Mouse (Mus musculus): Measurements from ENCODE around the gene Acsf2.

Acsf2 gene

DNA sequence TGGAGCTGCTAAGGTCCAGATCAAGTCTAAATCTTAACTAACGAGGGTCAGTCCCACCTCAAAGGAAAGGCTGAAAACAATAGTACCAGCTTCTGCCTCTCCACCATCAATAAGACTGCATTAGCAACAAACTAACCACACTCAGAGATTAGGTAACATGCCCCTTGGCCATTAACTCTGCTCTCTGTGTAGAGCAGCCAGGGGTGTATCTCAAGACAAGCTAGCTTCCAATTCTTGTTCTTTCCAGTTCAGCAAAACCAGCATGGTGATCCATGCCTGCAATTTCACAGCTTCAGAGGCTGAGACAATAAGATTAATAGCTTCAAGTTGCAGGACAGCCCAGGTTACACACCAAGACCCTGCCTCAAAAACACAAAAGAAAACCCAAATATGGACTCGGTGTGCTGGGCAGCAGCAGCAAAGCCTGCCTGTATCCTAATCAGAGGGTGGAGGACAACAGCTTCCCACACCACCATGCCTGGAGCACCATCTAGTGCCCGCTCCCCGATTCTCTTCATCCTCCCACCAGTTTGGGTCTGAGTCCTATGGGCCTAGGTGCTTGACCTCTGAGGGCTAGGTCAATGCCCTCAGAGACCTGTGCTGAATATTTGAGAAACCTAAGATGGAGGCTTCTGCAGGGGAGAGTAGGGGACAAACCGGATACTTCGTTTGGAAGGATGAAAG, 3.1 kb downstream of the Acsf2 start:
- in situ Hi-C loops (cut with MboI, MseI), result no loop called here

- in situ Hi-C loops (cut with MboI, MseI), result no loop called here
Observed at GRCm38 (mm10) chr11:94597319-94597718, 4.4 kb downstream of the Acsf2 start.

DNA sequence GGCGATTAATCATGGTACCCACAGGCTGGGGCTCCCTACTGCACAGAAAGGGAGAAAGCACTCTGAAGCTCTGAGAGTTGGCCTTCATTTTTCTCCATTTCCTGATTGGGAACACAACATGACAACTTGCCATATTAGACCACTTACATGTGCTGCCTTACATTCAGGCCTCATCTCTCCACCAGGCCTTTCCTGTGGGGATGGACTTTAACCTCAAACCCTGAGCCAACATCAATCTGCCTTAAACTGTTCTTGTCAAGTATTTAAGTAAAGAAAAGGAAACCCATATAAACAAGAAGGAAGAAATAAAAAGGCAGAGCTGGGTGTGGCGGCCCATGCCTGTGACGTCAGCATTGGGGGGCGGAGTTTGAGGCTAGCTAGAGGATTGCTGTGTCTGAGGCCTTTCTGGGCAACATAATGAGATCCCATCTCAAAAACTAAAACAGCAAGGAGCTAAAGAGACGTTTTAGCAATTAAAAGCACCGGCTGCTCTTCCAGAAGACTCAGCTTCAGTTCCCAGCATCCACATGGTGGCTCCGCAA, 5.3 kb downstream of the Acsf2 start:
- in situ Hi-C loops (cut with MboI, MseI), result no loop called here

DNA sequence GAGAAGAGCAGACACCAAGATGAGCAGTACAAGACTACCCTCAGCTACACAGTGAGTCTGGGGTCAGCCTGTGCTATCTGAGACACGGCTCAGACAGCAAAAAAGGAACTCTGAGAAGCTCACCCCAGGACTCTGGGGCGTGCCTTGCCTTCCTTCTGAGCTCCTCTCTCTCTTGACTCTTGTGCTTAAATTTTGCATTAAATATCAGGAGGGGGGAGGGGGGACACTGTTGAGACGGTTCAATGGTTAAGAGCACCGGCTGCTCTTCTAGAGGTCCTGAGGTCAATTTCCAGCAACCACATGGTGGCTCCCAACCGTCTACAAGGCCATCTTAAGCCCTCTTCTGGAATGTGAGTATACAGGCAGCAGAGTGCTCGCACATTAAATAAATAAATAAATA, 14.2 kb downstream of the Acsf2 start:
- in situ Hi-C loops (cut with MboI, MseI), result no loop called here

DNA sequence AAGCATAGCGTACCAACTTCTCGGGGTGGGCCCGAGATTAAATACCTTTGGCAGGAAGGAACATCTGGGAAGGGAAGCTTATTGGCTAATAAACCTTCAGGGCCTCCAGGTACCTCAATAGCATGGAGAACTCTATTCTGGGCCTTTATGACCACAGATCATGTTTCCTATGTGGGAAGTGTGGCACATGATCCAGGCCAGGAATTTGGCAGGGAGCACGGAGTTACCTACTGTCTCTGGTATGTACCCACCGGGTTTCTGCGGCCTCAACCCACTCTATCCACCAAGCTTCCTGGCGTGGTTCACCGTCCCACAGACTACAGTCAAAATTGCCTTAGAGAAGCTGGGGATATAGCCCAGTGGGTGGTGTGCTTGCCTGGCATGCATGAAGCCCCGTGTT, 16.6 kb downstream of the Acsf2 start:
- in situ Hi-C loops (cut with MboI, MseI), result no loop called here

DNA sequence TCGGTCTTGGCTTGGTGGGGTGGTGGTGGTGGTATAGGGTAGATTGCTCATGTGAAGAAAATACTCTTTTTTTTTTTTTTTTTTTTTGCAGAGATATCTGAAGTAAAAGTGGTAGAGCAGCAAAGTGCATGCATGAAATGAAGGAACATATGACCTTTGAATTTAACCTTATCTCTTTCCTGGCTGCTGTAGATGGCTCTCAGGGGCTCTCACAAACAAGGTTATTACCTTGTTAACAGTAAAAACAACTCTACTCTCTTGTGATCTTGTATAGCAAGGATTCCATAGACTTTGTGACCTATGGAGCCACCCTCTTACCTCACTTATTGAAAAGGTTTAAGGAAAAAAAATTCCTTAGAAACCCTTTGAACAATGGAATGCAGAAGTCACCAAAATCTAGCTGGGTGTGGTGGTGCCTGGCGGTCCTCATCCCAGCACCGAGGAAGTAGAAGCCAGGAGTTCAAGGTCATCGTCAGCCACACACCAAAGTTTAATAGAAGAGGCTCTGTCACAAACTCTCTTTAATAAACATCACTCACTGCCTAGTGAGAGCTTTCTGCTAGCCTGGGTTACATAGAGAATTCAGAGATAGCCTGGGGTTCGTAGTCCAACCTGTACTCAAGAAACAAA, 21.4 kb downstream of the Acsf2 start:
- in situ Hi-C loops (cut with MboI, MseI), result no loop called here

DNA sequence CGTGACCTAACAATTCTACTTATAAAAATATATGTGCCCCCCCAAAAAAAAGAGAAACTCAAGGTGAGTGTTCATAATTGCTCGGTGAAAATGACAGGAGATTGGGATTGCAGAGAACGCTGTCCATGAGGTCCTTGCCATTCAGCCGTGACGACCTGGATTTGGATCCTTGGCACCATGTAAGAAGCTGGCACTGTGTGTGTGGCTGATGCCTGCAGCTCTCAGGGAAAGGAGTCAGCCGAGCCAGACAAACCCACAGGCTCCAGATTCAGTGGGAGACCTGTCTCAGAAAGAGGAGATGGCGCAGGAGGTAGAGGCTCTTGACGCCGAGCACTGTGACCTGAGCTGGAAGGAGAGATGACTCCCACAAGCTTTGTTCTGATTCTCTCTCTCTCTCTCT, 25.3 kb downstream of the Acsf2 start:
- in situ Hi-C loops (cut with MboI, MseI), result no loop called here

DNA sequence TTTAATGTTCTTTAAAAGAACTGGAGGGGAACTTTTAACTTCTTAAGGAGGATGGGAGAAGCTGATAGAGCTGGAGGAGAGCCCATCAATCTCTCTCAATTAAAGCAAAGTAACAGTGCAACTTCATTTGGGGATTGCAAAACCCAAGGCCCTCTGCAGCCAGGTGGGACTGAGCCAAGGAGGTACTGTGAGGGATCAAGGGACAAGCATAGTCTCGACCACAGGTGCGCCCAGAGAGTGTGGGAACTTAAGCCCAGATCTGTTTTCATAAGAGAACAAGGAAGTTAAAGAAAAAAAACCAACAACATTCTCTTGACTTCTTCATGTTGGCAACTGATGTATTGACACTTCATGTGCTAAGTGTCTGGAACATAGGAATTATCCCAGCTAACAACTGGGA, 26.6 kb downstream of the Acsf2 start:
- in situ Hi-C loops (cut with MboI, MseI), result no loop called here

DNA sequence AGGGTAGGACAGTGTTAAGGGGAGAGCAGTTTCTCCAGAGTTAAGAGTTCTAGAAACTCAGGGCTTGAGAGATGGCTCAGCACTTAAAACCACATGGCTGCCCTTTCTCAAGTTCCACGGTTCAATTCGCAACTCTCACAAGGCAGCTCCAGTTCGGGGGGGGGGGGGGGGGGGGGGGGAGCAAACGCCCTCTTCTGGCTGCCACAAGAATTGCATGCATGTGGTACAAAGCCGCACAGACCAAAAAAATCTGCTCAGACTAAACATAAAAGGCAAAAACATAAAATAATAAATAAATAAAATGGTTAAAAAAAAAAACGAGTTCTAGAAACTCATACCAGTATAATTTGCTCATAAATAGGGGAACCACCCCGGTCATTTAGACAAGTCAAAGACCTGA, 27.1 kb downstream of the Acsf2 start:
- in situ Hi-C loops (cut with MboI, MseI), result no loop called here

DNA sequence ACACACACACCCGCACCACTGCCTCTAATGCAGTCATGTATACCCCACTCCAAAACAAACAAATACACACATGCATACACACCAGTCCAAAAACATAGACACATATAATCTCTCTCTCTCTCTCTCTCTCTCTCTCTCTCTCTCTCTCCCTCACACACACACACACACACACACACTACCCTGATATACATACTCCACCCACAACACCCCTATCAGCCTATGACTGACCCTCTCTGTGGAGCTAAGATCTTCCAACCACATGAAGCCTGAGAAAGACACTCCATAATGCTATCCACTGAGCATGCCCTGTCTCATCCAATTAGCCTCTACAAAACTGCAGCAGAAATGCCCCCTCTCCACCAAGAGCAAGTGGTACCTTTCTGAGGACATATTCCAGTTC, 29.8 kb downstream of the Acsf2 start:
- in situ Hi-C loops (cut with MboI, MseI), result no loop called here

DNA sequence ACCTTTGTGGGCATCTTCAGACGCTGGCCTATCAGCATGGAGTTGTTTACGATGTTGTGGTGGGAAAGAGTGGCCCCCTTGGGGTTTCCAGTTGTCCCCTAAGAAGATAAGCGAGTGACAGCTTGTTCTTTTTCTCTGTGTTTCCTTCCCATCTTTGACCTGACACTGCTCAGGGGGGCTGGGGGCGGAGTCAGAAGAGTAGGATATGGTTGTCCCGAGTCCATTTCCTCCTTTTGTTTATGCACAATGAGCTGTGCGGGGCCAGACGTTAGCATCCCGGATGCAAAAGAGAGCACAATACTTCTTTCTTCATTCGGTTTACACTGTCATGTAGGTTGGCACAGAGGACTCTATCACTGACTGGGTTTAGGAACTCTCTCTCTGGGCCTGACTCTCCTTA, 31.1 kb downstream of the Acsf2 start:
- in situ Hi-C loops (cut with MboI, MseI), result no loop called here

GRCm38 (mm10) chr11:94567326-94567725, 34.3 kb downstream of the Acsf2 start:
- in situ Hi-C loops (cut with MboI, MseI), result no loop called here

DNA sequence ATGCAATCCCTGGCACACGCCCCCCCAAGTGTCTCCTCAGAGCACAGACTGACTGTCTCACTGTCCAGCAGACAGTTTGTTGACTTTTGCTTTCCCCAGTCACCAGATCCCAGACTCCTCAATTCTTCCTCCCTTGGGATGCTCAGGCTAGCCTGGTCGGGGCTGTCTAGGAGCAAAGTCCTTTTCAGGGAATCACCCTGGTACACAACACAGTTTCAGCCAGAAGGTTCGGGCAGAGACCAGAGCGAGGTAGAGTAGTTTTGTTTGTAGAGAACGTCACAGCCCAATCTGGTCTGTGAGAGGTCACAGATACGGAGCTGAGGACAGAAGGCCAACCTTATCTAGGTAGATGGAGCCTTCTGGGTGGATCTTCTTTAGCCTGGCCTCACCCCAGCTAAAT, 35.1 kb downstream of the Acsf2 start:
- in situ Hi-C loops (cut with MboI, MseI), result no loop called here

DNA sequence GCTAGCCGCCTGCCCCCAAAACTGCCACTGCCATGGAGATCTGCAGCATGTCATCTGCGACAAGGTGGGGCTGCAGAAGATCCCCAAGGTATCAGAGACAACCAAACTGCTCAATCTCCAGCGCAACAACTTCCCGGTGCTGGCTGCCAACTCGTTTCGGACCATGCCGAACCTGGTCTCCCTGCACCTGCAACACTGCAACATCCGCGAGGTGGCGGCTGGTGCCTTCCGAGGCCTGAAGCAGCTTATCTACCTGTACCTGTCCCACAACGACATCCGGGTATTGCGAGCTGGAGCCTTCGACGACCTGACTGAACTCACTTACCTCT, 36.6 kb downstream of the Acsf2 start:
- in situ Hi-C loops (cut with MboI, MseI), result no loop called here

DNA sequence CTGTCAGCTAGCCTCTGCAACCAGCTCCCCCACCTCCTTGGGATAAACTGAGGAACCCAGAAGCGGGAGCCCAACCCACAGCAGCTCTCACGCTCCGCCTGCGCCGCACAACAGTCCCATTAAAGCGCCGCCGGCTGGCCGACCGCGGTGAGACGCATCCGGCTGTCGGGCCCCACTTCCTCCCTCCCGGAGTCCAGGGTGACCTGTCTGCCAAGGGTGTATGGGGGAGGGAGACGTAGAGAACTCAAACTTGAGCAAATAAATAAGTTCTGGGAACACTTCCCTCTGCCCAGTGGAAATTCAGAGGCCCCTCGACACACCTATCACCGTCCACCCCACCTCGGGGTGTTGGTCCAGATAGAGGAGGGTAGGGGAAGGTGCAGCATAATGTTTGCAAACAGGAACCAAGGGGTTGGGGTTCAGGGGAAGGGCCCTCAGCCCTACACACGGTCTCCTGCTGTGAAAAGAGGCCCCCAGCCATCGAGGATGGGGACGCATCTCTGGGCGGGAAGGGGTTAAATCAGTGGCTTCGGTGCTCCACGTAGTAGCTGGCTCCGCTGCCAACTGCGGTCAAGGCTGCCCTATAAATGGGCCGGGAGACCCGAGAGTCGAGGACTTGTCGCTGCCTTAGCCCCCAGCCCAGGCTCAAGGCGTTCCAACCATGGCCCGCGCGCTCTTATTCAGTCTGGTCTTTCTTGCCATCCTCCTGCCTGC, 37.1 kb downstream of the Acsf2 start, which contains the start of gene Chad:
Chad (plus strand) TSS at position 611 of the 714 bp plus-strand sequence.
- in situ Hi-C loops (cut with MboI, MseI), result no loop called here

GRCm38 (mm10) chr11:94563821-94564220, 37.9 kb downstream of the Acsf2 start:
- in situ Hi-C loops (cut with MboI, MseI), result no loop called here

- in situ Hi-C loops (cut with MboI, MseI), result no loop called here
Observed at GRCm38 (mm10) chr11:94563383-94563782, 38.3 kb downstream of the Acsf2 start.

GRCm38 (mm10) chr11:94558226-94558625, 43.4 kb downstream of the Acsf2 start:
- in situ Hi-C loops (cut with MboI, MseI), result no loop called here

DNA sequence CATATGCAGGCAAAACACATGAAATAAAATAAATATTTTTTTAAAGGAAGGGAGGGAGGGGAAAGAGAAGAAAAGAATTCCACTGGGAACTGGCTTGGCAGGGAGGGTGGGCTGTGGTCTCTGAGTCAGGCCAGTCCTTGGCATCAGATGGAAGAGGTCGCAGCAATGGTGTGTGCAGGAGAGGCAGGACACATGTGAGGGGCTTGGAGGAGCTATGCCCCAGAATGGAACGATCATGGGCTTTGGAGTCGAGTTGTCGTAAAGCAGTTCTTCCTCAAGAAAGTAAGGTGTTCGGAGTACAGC, 51.3 kb downstream of the Acsf2 start:
- in situ Hi-C loops (cut with MboI, MseI), result no loop called here

DNA sequence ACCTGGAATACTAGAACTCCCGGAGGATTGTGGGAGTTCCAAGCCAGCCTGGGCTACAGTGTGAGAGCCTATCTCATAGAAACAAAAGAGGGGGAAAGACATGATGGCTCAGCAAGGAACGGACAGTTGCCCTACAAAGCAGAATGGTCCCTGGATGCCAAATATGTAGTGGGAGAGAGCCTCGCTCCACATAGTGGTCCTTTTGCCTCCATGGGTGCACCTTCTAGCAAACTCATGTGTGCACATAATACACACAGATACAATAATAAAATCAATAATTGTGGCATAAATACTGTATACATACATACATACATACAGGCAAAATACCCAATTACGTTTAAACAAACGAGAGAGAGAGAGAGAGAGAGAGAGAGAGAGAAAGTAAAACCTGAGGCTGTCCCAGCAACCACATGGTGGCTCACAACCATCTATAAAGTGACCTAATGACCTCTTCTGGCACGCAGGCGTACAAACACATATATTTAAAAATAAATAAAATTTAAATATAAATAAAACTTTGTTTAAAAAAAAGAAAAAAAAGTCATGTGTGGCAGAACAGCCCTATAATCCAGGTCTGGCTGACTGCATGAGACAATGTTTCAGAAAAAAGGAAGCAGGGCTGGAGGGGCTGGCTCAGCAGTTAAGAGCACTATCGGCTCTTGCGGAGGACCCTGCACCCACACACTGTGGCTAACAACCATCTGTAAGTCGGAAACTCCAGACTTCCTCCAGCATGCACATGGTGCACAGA, 51.8 kb downstream of the Acsf2 start:
- in situ Hi-C loops (cut with MboI, MseI), result no loop called here

DNA sequence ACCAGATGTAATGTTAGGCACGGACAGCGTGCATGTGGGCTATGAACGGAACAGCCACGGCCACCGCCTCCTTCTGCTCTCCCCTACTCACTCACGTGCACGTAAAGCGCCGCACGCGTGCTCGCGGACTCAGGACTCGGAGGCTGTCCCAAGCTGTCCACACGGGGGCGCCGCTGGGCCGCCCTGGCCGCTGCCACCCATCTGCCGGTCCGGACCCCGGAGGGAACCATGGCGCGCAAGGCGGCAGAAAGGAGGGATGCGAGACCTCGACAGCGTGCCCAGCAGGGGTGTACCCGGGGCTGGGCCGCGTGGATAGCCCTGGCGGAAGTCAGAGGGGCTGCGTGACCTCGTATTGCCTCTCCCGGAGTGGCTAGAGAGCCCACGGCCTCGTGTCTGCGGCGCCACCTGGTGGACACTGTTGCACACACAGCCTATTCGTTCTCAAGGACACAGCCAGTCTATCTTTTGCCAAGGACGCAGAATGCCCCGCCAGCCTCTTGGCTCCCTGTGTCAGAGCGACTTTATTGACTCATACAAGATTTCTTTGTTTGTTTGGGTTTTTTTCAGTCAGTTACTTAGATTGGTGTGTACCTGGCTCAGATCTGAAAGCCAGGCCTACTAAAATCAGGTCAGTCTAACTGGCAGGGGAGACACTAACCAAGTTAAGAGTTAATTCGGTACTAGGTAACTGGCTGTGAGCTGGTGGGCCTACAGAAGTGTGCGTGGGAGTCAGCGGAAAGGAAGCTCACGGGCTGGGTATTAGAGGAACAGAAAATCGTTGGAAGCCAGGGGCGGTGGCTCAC, 52.6 kb downstream of the Acsf2 start, which contains the start of gene Rsad1:
Rsad1 (minus strand) TSS at position 368 of the 803 bp plus-strand sequence.
- in situ Hi-C loops (cut with MboI, MseI), result no loop called here
